Mouse (Mus musculus): Measurements from ENCODE around the gene Pcnx.

DNA sequence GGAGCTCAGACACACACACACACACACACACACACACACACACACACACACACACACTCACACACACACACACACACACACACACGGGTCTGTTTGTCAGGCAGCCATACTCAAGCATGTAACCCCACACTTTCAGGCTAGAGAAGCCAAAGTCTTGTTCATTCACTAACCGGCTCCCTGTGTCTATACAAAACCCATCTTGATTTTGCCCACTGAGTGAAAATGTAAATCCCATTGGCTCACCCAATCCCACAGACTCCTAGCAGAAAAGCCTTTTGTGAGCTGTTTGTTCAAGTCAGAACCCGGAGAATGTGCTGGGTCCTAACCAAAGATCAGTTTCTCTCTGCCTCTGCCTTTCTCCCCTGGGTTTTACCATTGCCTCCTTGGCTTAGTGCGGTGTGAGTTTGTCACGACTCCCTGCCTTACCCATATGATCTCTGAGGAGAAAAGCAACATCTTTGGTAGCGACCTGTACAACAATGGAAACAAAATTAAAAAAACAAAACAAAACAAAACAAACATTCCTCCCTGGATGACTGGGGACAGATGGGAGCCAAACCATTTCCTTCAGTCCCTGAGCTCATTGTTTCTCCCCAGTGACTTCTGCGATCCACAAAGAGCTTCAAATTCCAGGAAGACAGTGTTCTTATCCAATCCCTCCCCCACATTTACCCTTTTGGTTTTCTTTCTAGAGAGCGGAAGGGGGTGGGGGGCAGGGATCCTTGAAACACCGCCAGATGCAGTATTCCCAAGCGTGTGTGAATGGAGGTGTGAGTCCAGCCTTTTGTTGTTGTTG is 43.3 kb upstream of the Pcnx start:
- TF ChIP-seq CTCF (IDR thresholded peaks at IDR 0.05; ENCODE audit: low read depth, low read length) (no peak), POLR2A (IDR thresholded peaks at IDR 0.05; ENCODE audit: borderline replicate concordance, low read depth, low read length) (no peak)
